Mouse (Mus musculus): ENCODE data around the gene Rif1.
"Not testable (repeated sequence)": the region's sequence is repeated elsewhere in the genome, so short reads cannot be mapped to it uniquely, and the experiment has no call there.

Gene Rif1

GRCm38 (mm10) chr2:52072065-52072490 is 554 bp upstream of the Rif1 start:
- DNase-seq: no peak

DNA sequence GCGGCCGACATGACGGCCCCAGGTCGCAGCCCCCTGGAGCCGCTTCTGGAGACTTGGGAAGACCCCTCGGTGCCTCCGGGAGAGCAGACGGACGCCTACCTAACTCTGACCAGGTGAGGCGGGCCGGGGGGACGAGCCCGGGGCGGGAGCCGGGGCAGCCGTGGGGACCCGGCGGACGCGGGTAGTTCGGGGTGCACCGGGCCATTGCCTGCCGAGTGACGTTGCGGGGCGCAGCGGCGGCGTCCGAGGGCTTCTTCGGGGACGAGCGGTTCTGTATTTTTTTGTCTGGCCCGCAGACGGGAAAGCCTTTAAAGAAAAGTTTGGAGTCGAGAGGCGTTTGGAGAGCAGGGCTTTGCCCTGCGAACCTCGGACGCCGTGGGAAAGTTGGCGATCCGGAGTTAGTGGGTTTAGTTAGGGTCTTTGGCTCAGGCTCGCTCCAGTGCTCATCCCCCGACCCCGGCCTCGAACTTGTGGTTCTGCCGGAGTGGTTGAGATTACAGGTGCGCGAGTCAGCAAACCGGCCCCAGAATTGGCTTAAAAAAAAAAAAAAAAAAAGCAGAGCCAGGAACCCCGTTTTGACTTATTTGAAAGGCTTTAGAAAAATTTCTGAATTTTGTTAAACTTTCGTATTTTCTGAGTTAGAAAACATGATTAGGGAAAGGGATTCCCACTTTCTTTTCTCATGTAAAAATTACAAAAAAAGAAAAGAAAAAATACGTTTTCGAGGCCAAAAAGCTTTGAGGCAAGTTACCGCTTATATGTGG is 691 bp downstream of the Rif1 start:
- peak; percentile 43 to 52 for DNase-seq

DNA sequence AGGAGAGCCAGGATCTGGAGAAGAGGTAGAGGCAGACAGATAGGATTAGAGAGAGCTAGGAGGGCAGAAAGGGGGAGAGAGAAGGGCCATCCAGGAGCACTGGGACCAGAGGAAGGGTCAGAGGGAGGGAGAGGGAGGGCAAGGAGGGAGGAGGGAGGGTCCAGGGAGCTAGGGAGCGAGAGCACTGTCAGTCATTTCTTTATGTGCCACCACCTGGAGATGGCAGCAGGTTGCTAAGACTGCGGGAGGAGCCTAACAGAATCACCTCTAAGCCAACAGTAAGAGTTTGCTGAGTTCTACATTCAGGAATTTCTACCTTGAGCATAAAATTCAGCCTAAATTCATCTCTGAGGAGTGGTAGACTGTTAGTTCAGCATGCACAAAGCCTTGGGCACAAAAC is 6.0 kb downstream of the Rif1 start:
- DNase-seq: no peak

DNA sequence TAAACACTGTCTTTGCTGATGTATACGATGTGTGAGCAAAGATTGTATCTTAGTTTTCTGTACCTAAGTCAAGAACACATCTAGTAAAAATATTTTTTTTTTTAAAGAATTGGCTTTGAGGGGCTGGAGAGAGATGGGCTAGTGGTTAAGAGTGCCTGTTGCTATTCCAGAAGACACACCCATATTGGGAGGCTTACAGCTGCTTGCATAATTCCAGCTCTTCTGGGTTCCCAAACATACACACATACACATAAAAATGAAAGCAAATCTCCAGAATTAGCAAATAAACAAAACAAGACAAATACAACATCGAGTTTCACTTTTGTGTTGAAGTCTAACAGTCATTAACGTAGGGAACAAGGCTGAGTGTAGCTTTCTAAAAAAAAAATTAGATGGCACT is 11.4 kb downstream of the Rif1 start:
- DNase-seq: no peak

GRCm38 (mm10) chr2:52084571-52084970 is 11.9 kb downstream of the Rif1 start:
- DNase-seq: no peak

GRCm38 (mm10) chr2:52114086-52114485 is 41.5 kb downstream of the Rif1 start:
- DNase-seq: no peak

DNA sequence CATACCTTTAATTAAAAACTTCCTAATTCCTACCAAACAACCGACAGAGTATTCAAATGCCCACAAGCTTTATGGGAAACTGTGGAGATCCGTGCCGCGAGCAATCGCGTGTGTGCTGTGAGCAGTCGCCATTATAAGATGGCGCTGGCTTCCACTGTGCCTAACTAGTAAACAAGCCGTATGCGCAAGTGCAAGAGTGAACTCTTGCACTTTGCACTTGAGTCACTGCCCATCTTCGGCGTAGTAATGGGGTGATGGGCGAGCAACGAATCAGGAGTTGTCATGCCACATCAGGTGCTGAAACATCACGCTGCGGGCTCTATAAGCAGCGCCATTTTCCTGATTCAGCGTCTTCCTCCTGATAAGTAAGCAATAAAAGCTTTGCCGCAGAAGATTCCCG is 58.7 kb downstream of the Rif1 start:
- DNase-seq: not testable (repeated sequence)

- DNase-seq: no peak
Observed at GRCm38 (mm10) chr2:52133351-52133750, 60.7 kb downstream of the Rif1 start.

GRCm38 (mm10) chr2:52153064-52153463 is 80.4 kb downstream of the Rif1 start:
- DNase-seq: no peak

- no peak for DNase-seq
Observed at GRCm38 (mm10) chr2:52169243-52170005, 96.8 kb downstream of the Rif1 start.
